In genomic region chr1:72174183-72174582, GRCm38 (mm10) we compare ENCODE assay signal across 22 mouse cellular contexts.
"Had no signal": no experiment of that assay in that cellular context is flagged by ENCODE, and none has a peak within 500 bp of the region (broad histone marks: within the 10 kb centered on the region; RNA-seq: fewer than 3 reads in every experiment).

No protein-coding gene starts in this region.

- DNase-seq: kidney, adult 11 months; kidney, adult 8-10 months; kidney, postnatal 14 days; kidney, postnatal 4 days; left cerebral cortex, postnatal 4 days; lung, adult 18-20 months; lung, postnatal 10 days; lung, postnatal 36 days; right cerebral cortex, adult 18-20 months; right cerebral cortex, postnatal 14 days; right cerebral cortex, postnatal 4 days; spleen, adult 18-20 months; thymus, postnatal 25 days had no signal

- H3K27me3 ChIP-seq: limb, embryonic 12.5 days; limb, embryonic 15.5 days; lung, embryonic 15.5 days; megakaryocyte, embryonic 14.5 days; midbrain, embryonic 13.5 days; stomach, embryonic 15.5 days had no signal

- H3K4me3 ChIP-seq: limb, embryonic 12.5 days; limb, embryonic 15.5 days; lung, embryonic 15.5 days; megakaryocyte, embryonic 14.5 days; midbrain, embryonic 10.5 days; midbrain, embryonic 13.5 days; myocyte; stomach, embryonic 15.5 days had no signal

- H3K4me2 ChIP-seq: limb, embryonic 12.5 days; limb, embryonic 15.5 days; lung, embryonic 15.5 days; midbrain, embryonic 13.5 days; stomach, embryonic 15.5 days had no signal

- H3K9me3 ChIP-seq: limb, embryonic 12.5 days; limb, embryonic 15.5 days; lung, embryonic 15.5 days; megakaryocyte, embryonic 14.5 days; midbrain, embryonic 10.5 days; midbrain, embryonic 13.5 days; stomach, embryonic 15.5 days had no signal

- H3K9ac ChIP-seq: limb, embryonic 12.5 days; limb, embryonic 15.5 days; lung, embryonic 15.5 days; midbrain, embryonic 13.5 days; stomach, embryonic 15.5 days had no signal

- H3K27ac ChIP-seq: limb, embryonic 12.5 days; limb, embryonic 15.5 days; lung, embryonic 15.5 days; midbrain, embryonic 10.5 days; midbrain, embryonic 13.5 days; stomach, embryonic 15.5 days had no signal

- H3K4me1 ChIP-seq: limb, embryonic 12.5 days; lung, embryonic 15.5 days; megakaryocyte, embryonic 14.5 days; stomach, embryonic 15.5 days had no signal

- ATAC-seq: midbrain, embryonic 13.5 days; midbrain, embryonic 16.5 days had no signal

- H3K36me3 ChIP-seq: limb, embryonic 12.5 days; limb, embryonic 15.5 days; lung, embryonic 15.5 days; midbrain, embryonic 10.5 days; midbrain, embryonic 13.5 days; stomach, embryonic 15.5 days had no signal
